Mouse (Mus musculus): ENCODE results near the gene Irak2. TPM values are rescaled to one million over a fixed set of nuclear protein-coding genes. Genes with fewer than 3 reads are reported as not detected.

Gene Irak2
- polyA plus RNA-seq, 1 experiment: not detected

DNA sequence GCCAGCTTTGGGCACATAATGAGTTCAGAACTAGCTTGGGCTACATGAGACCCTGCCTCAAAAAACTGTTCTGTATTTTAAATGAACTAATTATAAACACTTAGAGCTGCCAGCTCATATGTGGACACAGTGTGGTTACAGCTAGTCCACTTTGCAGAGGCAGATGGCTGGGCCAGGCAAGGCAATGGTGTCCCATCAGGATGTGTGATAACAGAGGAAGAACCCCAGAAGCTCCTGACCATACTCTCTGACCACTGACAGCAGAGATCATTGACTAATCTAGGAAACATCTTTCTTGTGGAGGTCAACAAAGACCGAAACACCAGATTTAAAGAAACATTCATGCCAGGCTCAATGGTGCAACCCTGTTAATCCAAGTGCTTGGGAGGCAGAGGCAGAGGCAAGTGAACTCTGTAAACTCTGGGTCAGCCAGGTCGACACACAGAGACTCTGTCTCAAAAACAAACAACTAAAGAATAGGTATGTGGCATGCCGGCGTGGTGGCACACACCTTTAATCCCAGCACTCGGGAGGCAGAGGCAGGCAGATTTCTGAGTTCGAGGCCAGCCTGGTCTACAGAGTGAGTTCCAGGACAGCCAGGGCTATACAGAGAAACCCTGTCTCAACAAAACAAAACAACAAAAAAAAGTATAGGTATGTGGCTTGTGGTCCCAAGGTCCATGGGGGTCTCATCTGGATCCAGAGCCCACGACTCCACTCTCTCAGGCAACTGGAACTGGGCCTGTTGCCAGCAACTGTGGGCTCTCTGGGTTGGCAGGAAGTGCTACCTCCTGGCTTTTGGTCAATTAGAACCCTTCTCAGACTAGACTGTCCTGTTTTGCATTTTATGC is 11.3 kb downstream of the Irak2 start:
- WGBS: 84% methylated on average over 7 of the region's 7 CpGs

DNA sequence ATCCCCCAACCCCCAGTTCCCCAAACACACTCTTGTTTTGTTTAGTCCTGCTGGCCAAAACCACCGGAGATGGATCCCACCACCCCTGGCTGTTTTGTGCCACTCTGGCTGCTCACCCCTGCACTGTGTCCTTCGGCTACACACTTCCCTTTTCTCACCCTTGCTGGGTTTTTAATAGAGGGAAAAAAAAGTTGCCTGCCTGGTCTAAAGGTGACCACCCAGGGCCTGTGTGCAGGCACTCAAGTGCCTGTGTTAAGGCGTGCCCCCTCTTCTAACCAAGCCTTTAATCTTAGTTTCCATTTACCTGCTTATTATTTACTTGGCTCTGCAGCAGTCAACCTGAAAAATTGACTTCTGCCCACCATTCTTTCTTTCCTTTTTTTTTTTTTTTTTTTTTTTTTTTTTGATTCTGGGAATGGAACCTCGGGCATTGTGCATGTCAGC is 12.0 kb downstream of the Irak2 start:
- H3K4me3 ChIP-seq (ENCODE audit: insufficient read depth, low read depth, low read length): no peak overlapping the region
- H3K4me1 ChIP-seq (ENCODE audit: control insufficient read depth, insufficient read depth, low read length): peaks cover 5% of the 10 kb centered on the region; the same call in 1 of the 2 replicates
- no peak overlapping the region for H3K27ac ChIP-seq (ENCODE audit: insufficient read depth, low read depth, low read length)
- 70% methylated on average over 4 of the region's 4 CpGs for WGBS
- TF ChIP-seq POLR2A (IDR thresholded peaks at IDR 0.05; ENCODE audit: insufficient read depth, low read depth, low read length) (no peak), CTCF (IDR thresholded peaks at IDR 0.05; ENCODE audit: insufficient read depth, low read depth, low read length) (no peak)

More for the DNA sequence above, 11.3 kb downstream of the Irak2 start:
- H3K4me3 ChIP-seq (ENCODE audit: insufficient read depth, low read depth, low read length): no peak overlapping the region
- H3K27ac ChIP-seq (ENCODE audit: insufficient read depth, low read depth, low read length): no peak overlapping the region
- no peaks in the 10 kb centered on the region; the same call in 1 of the 2 replicates for H3K4me1 ChIP-seq (ENCODE audit: control insufficient read depth, insufficient read depth, low read length)
- TF ChIP-seq POLR2A (IDR thresholded peaks at IDR 0.05; ENCODE audit: insufficient read depth, low read depth, low read length) (no peak), CTCF (IDR thresholded peaks at IDR 0.05; ENCODE audit: insufficient read depth, low read depth, low read length) (no peak)

DNA sequence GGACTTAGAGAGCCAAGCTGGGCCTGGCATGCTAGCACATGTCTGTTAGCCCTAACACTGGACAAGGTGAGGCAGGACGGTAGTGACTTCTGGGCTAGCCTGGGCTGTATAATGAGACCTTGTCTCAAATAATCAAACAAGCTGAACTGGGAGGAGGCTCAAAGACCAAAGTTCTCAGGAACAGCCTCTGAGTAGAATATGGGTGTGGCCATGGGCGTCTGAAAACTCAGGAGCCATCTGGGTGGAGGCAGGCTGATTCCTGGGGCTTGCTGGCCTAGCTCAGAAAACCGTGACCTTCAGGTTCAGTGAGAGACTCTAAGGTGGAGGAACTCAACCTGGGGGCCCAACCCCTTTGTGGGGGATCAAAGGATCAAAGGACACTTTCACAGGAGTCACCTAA is 13.4 kb downstream of the Irak2 start:
- Histone ChIP-seq H3K4me3 (ENCODE audit: insufficient read depth, low read depth, low read length) (no peak overlapping the region), H3K27ac (ENCODE audit: insufficient read depth, low read depth, low read length) (no peak overlapping the region), H3K4me1 (ENCODE audit: control insufficient read depth, insufficient read depth, low read length) (0 out of 2 replicates have a peak, but pooled peaks cover 5% of the 10 kb centered on the region)
- TF ChIP-seq POLR2A (IDR thresholded peaks at IDR 0.05; ENCODE audit: insufficient read depth, low read depth, low read length): no peak
- TF ChIP-seq CTCF (IDR thresholded peaks at IDR 0.05; ENCODE audit: insufficient read depth, low read depth, low read length): no peak
- 81% methylated on average over 3 of the region's 3 CpGs for WGBS

- TF ChIP-seq CTCF (IDR thresholded peaks at IDR 0.05; ENCODE audit: insufficient read depth, low read depth, low read length) (no peak), POLR2A (IDR thresholded peaks at IDR 0.05; ENCODE audit: insufficient read depth, low read depth, low read length) (no peak)
- peaks cover 11% of the 10 kb centered on the region; the same call in 1 of the 2 replicates for H3K4me1 ChIP-seq (ENCODE audit: control insufficient read depth, insufficient read depth, low read length)
- WGBS: 90% methylated on average over 7 of the region's 7 CpGs
- no peak overlapping the region for H3K4me3 ChIP-seq (ENCODE audit: insufficient read depth, low read depth, low read length)
- no peak overlapping the region for H3K27ac ChIP-seq (ENCODE audit: insufficient read depth, low read depth, low read length)
These were observed 15.3 kb downstream of the Irak2 start for GRCm38 (mm10) chr6:113653551-113653950.

DNA sequence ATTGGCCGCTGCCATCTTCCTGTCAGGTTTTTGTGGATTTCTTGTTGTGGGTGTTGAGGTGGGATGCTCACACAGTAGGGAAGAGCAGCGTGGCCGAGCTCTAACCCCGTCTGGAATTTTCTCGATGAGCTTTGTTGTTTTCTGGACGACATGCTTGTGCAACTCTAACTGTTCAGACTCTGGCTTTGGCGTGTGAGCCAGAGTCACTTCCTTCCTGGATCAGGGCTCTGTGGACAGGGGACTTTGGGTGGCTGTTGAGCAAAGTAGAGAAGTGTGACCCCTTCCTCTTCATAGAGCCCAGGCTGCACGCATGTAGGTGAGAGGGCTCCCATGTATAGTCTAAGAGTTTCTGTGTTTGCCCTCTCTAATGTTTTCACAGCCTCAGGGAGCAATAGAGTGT is 15.8 kb downstream of the Irak2 start:
- TF ChIP-seq CTCF (IDR thresholded peaks at IDR 0.05; ENCODE audit: insufficient read depth, low read depth, low read length): no peak
- TF ChIP-seq POLR2A (IDR thresholded peaks at IDR 0.05; ENCODE audit: insufficient read depth, low read depth, low read length): no peak
- H3K27ac ChIP-seq (ENCODE audit: insufficient read depth, low read depth, low read length): no peak overlapping the region
- no peak overlapping the region for H3K4me3 ChIP-seq (ENCODE audit: insufficient read depth, low read depth, low read length)
- WGBS: 85% methylated on average over 8 of the region's 8 CpGs
- peaks cover 11% of the 10 kb centered on the region; the same call in 1 of the 2 replicates for H3K4me1 ChIP-seq (ENCODE audit: control insufficient read depth, insufficient read depth, low read length)

DNA sequence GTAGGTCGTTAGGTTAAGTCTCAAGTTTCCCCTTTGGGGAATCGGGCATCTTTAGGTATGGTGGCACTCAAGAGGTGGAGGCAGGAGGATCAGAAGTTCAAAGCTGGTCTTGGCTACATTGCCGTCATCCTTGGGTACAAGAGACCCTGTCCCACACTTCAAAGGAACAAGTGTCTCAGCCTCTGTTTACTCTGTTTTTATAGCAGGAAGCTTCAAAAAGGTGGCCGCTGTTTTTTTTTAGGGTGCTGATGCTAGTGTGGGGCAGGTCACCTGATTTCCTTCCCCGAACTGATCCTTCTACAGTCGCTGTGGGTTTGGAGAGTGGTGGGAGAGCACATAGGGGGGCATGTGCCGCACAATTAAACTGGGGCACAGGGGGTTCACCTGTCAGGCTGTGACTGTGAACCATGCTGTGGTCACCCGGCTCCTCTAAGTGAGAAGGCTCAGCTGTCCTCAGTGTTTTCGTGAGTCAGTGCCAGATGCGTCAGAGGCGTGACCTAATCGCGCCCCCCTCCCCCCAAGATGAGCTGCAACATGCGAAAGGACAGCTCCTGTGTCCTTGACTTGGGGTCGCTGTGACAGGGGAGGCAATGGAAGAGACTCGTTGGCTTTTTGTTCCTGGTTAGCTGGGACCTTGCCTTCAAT is 16.6 kb downstream of the Irak2 start:
- TF ChIP-seq CTCF (IDR thresholded peaks at IDR 0.05; ENCODE audit: insufficient read depth, low read depth, low read length) (no peak), POLR2A (IDR thresholded peaks at IDR 0.05; ENCODE audit: insufficient read depth, low read depth, low read length) (no peak)
- Histone ChIP-seq H3K4me3 (ENCODE audit: insufficient read depth, low read depth, low read length) (no peak overlapping the region), H3K27ac (ENCODE audit: insufficient read depth, low read depth, low read length) (no peak overlapping the region), H3K4me1 (ENCODE audit: control insufficient read depth, insufficient read depth, low read length) (peaks cover 11% of the 10 kb centered on the region; the same call in 1 of the 2 replicates)
- 82% methylated on average over 16 of the region's 16 CpGs for WGBS

GRCm38 (mm10) chr6:113655475-113655874 is 17.2 kb downstream of the Irak2 start:
- WGBS: 85% methylated on average over 3 of the region's 3 CpGs
- no peak overlapping the region for H3K27ac ChIP-seq (ENCODE audit: insufficient read depth, low read depth, low read length)
- TF ChIP-seq POLR2A (IDR thresholded peaks at IDR 0.05; ENCODE audit: insufficient read depth, low read depth, low read length) (no peak), CTCF (IDR thresholded peaks at IDR 0.05; ENCODE audit: insufficient read depth, low read depth, low read length) (no peak)

GRCm38 (mm10) chr6:113656847-113657246 is 18.6 kb downstream of the Irak2 start:
- H3K4me1 ChIP-seq (ENCODE audit: control insufficient read depth, insufficient read depth, low read length): peaks cover 23% of the 10 kb centered on the region
- no peak for TF ChIP-seq CTCF (IDR thresholded peaks at IDR 0.05; ENCODE audit: insufficient read depth, low read depth, low read length)
- no peak overlapping the region for H3K4me3 ChIP-seq (ENCODE audit: insufficient read depth, low read depth, low read length)
- 62% methylated on average over 6 of the region's 6 CpGs for WGBS
- peak overlapping the region; percentile 47; the same call in 1 of the 2 replicates for H3K27ac ChIP-seq (ENCODE audit: insufficient read depth, low read depth, low read length)

More at GRCm38 (mm10) chr6:113655475-113655874, 17.2 kb downstream of the Irak2 start:
- H3K4me1 ChIP-seq (ENCODE audit: control insufficient read depth, insufficient read depth, low read length): peaks cover 12% of the 10 kb centered on the region
- H3K4me3 ChIP-seq (ENCODE audit: insufficient read depth, low read depth, low read length): no peak overlapping the region

DNA sequence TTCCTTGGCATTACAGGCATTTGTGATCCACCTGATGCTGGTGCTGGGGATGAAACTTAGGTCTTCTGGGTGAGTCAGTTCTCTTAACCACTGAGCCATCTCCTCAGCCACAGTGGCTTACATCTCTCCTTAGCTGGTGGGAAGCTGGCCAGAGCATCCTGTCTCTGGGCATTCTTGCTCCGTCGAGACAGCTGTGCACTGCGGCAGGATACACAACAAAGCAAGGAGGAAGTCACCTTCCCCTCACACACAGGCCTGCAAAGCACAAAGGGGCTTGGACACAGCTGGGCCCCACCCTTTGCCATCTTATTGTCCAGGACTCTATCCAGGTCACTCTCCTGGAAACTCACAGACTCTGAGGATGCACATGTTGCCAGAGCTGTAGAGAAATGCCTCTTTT is 20.0 kb downstream of the Irak2 start:
- peaks cover 25% of the 10 kb centered on the region for H3K4me1 ChIP-seq (ENCODE audit: control insufficient read depth, insufficient read depth, low read length)
- WGBS: 42% methylated on average over 3 of the region's 3 CpGs
- TF ChIP-seq CTCF (IDR thresholded peaks at IDR 0.05; ENCODE audit: insufficient read depth, low read depth, low read length): no peak
- TF ChIP-seq POLR2A (IDR thresholded peaks at IDR 0.05; ENCODE audit: insufficient read depth, low read depth, low read length): no peak
- no peak overlapping the region for H3K27ac ChIP-seq (ENCODE audit: insufficient read depth, low read depth, low read length)
- no peak overlapping the region for H3K4me3 ChIP-seq (ENCODE audit: insufficient read depth, low read depth, low read length)

All from olfactory bulb, adult 2 months (tissue).